Mouse (Mus musculus) regulatory T cell (primary cell): ENCODE measurements around the gene Slc25a45.

Experiments used
- in situ Hi-C: fragments of 300-600 bp; cut with MboI, MseI; formaldehyde crosslinking; loops from one replicate; pipeline ENCODE4 v1.15.1; 2025; ENCODE audit warnings: high pct_unique_total_duplicates

Gene Slc25a45

GRCm38 (mm10) chr19:5927532-5927931 is 49.9 kb downstream of the Slc25a45 start:
- in situ Hi-C loops = no loop called here

GRCm38 (mm10) chr19:5928104-5928503 is 50.5 kb downstream of the Slc25a45 start:
- in situ Hi-C loops = no loop called here

- in situ Hi-C loops = no loop called here
Observed at GRCm38 (mm10) chr19:5928546-5928945, 50.9 kb downstream of the Slc25a45 start.

- in situ Hi-C loops = no loop called here
Observed at GRCm38 (mm10) chr19:5929634-5930596, 52.3 kb downstream of the Slc25a45 start.

GRCm38 (mm10) chr19:5935266-5935665 is 57.7 kb downstream of the Slc25a45 start:
- in situ Hi-C loops = no loop called here
